Mouse (Mus musculus): ENCODE results near the gene Tsg101. TPM values are rescaled to one million over a fixed set of nuclear protein-coding genes. Genes with fewer than 3 reads are reported as not detected.
A peak's percentile ranks its signal among the peaks of the same experiment; 100 is the strongest.
"Not testable (repeated sequence)": the region's sequence is repeated elsewhere in the genome, so short reads cannot be mapped to it uniquely, and the experiment has no call there.

Tsg101 gene
- polyA plus RNA-seq, 1 experiment from 2014 or later: 545 TPM

DNA sequence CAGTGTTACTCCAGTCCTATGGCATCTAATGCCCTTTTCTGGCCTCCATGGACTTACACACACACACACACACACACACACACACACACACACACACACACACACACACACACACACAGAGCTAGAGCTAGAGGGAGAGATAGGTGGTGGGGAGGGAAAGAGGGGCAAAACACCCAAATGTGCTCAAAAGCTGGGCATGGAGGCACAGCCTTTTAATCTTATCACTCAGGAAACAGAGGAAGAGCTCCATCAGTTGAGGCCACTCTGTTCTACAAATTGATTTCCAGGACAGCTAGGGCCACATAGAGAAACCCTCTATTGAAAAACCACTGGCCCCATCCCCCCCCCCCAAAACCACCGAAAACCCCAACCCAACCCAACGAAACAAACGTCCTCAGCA, 36.5 kb downstream of the Tsg101 start:
- H3K4me2 ChIP-seq (ENCODE audit: low read length): no peak overlapping the region
- H3K27ac ChIP-seq (ENCODE audit: low read depth, low read length): no peak overlapping the region
- DNase-seq (ENCODE audit: low spot score) (no peak), ATAC-seq (no peak)
- H3K9me3 ChIP-seq (replicated peaks; ENCODE audit: control insufficient read depth, low read length): no peaks in the 10 kb centered on the region
- peaks cover 41% of the 10 kb centered on the region for H3K36me3 ChIP-seq (ENCODE audit: control insufficient read depth, insufficient read depth, low read length)
- no peak overlapping the region for H3K9ac ChIP-seq (ENCODE audit: low read length)
- no peaks in the 10 kb centered on the region for H3K27me3 ChIP-seq (replicated peaks; ENCODE audit: control insufficient read depth, insufficient read depth, low read length)
- WGBS: 87% methylated on average over 3 of the region's 3 CpGs
- H3K4me3 ChIP-seq (ENCODE audit: low read depth, low read length): no peak overlapping the region
- no peaks in the 10 kb centered on the region for H3K4me1 ChIP-seq (ENCODE audit: control insufficient read depth, insufficient read depth, low read length)

DNA sequence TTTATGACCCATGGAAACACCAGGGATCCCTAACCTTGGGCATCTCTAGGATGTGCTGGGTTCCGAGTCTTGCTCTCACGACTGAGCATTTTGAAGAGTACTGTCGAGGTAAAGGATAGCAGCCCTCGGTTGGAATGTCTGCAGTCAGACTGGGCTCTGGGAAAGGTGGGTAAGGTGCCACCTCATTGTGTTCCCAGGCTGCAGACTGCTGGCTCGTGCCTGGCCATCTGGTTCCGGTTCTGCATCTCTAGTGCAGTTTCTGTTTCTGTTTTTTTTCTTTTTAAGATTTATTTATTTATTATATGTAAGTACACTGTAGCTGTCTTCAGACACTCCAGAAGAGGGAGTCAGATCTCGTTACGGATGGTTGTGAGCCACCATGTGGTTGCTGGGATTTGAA, 37.8 kb downstream of the Tsg101 start:
- not testable (repeated sequence) for ATAC-seq; H3K27me3 ChIP-seq (replicated peaks; ENCODE audit: control insufficient read depth, insufficient read depth, low read length); H3K9ac ChIP-seq (ENCODE audit: low read length); H3K4me2 ChIP-seq (ENCODE audit: low read length); H3K4me1 ChIP-seq (ENCODE audit: control insufficient read depth, insufficient read depth, low read length); H3K9me3 ChIP-seq (replicated peaks; ENCODE audit: control insufficient read depth, low read length); H3K27ac ChIP-seq (ENCODE audit: low read depth, low read length); H3K4me3 ChIP-seq (ENCODE audit: low read depth, low read length); DNase-seq (ENCODE audit: low spot score)
- WGBS: 92% methylated on average over 6 of the region's 8 CpGs
- H3K36me3 ChIP-seq (ENCODE audit: control insufficient read depth, insufficient read depth, low read length): peaks cover 27% of the 10 kb centered on the region

DNA sequence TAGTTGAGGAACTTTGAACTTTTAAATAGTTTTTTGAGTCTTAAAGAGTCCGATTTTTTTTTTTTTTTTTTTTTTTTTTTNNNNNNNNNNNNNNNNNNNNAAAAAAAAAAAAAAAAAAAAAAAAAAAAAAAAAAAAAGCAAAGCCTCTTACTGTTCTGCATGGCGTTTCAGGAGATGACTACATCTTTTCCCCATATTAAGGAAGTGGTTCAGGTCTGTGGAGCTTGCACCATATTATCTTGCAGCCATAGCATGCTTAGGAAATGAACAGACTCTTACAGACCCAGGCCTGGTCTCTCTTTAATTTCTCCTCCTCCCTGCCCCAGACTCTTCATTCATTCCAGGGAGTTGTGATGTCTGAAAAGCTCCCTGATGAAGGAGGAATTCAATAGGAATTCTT, 38.8 kb downstream of the Tsg101 start:
- Histone ChIP-seq H3K4me3 (ENCODE audit: low read depth, low read length) (no peak overlapping the region), H3K4me1 (ENCODE audit: control insufficient read depth, insufficient read depth, low read length) (no peaks in the 10 kb centered on the region), H3K4me2 (ENCODE audit: low read length) (no peak overlapping the region), H3K27ac (ENCODE audit: low read depth, low read length) (no peak overlapping the region), H3K36me3 (ENCODE audit: control insufficient read depth, insufficient read depth, low read length) (peaks cover 17% of the 10 kb centered on the region; the same call in 1 of the 2 replicates), H3K9ac (ENCODE audit: low read length) (no peak overlapping the region), H3K27me3 (replicated peaks; ENCODE audit: control insufficient read depth, insufficient read depth, low read length) (no peaks in the 10 kb centered on the region), H3K9me3 (replicated peaks; ENCODE audit: control insufficient read depth, low read length) (no peaks in the 10 kb centered on the region)
- WGBS: 87% methylated on average over 2 of the region's 2 CpGs
- no peak for ATAC-seq
- no peak for DNase-seq (ENCODE audit: low spot score)

DNA sequence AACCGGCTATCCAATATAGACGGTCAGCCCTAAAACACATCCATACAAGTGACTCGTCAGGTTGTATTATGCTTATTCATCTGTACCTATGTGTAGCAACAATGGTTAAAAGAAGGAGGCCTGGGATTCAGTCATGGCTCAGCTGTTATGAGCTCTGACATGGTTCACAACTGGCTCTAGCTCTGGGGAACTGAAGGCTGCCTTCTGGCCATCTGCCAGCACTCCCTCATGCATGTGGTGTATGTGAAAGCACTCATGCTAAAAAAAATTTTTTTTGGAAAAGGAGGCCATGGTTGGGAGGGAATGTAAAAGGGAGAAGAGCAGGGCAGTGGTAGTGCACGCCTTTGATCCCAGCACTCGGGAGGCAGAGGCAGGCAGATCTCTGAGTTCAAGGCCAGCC, 39.9 kb downstream of the Tsg101 start:
- ATAC-seq (no peak), DNase-seq (ENCODE audit: low spot score) (peak; percentile 35)
- no peak overlapping the region for H3K9ac ChIP-seq (ENCODE audit: low read length)
- no peaks in the 10 kb centered on the region for H3K9me3 ChIP-seq (replicated peaks; ENCODE audit: control insufficient read depth, low read length)
- no peak overlapping the region for H3K4me2 ChIP-seq (ENCODE audit: low read length)
- H3K27ac ChIP-seq (ENCODE audit: low read depth, low read length): no peak overlapping the region
- WGBS: 94% methylated on average over 5 of the region's 5 CpGs
- no peaks in the 10 kb centered on the region for H3K4me1 ChIP-seq (ENCODE audit: control insufficient read depth, insufficient read depth, low read length)
- H3K27me3 ChIP-seq (replicated peaks; ENCODE audit: control insufficient read depth, insufficient read depth, low read length): no peaks in the 10 kb centered on the region
- peaks cover 7% of the 10 kb centered on the region; the same call in 1 of the 2 replicates for H3K36me3 ChIP-seq (ENCODE audit: control insufficient read depth, insufficient read depth, low read length)
- no peak overlapping the region for H3K4me3 ChIP-seq (ENCODE audit: low read depth, low read length)

DNA sequence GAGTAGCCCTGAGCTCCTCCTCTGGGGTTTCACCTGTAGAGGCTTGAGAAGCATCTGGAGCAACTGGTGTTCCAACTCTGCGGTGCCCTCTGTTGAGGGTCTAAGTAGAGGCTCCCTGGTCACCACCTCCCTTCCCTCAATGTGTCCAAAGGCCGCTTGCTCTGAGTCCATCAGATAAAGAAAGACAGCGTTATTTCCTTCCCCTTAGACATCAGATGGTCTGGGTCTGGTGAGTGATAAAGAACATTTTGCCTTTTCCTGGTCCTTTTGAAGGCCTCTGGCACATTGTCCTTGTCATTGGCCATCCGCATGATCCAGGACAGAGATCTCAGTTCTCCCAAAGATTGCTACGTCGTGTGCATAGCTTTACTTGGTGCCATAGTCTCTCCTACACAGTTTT, 42.5 kb downstream of the Tsg101 start:
- no peaks in the 10 kb centered on the region for H3K36me3 ChIP-seq (ENCODE audit: control insufficient read depth, insufficient read depth, low read length)
- H3K27me3 ChIP-seq (replicated peaks; ENCODE audit: control insufficient read depth, insufficient read depth, low read length): no peaks in the 10 kb centered on the region
- no peak overlapping the region for H3K9ac ChIP-seq (ENCODE audit: low read length)
- no peaks in the 10 kb centered on the region for H3K4me1 ChIP-seq (ENCODE audit: control insufficient read depth, insufficient read depth, low read length)
- DNase-seq (ENCODE audit: low spot score) (no peak), ATAC-seq (no peak)
- no peaks in the 10 kb centered on the region for H3K9me3 ChIP-seq (replicated peaks; ENCODE audit: control insufficient read depth, low read length)
- no peak overlapping the region for H3K27ac ChIP-seq (ENCODE audit: low read depth, low read length)
- H3K4me3 ChIP-seq (ENCODE audit: low read depth, low read length): no peak overlapping the region
- H3K4me2 ChIP-seq (ENCODE audit: low read length): no peak overlapping the region
- 86% methylated on average over 6 of the region's 6 CpGs for WGBS

DNA sequence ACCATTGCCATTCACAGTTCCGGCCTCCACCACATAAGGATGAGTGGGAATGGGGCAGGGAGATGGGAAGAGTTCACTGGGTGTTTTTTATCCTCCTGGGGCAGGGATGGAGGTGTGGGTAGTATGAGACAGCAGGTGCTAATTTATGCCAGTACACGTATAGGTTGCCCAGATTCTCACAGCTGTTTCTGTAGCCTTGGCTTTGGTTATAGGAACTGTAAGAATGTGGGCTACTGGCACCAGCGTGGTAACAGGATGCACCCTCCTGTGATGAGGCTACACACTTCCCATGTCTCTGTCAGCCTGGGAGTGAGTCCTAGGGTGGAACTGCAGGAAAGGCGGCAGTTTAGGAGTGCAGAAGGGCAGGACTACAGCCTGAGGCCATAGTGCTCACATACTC, 42.9 kb downstream of the Tsg101 start:
- no peak for DNase-seq (ENCODE audit: low spot score)
- Histone ChIP-seq H3K36me3 (ENCODE audit: control insufficient read depth, insufficient read depth, low read length) (no peaks in the 10 kb centered on the region), H3K9me3 (replicated peaks; ENCODE audit: control insufficient read depth, low read length) (no peaks in the 10 kb centered on the region), H3K4me2 (ENCODE audit: low read length) (no peak overlapping the region), H3K9ac (ENCODE audit: low read length) (no peak overlapping the region), H3K4me1 (ENCODE audit: control insufficient read depth, insufficient read depth, low read length) (no peaks in the 10 kb centered on the region), H3K27ac (ENCODE audit: low read depth, low read length) (no peak overlapping the region), H3K27me3 (replicated peaks; ENCODE audit: control insufficient read depth, insufficient read depth, low read length) (no peaks in the 10 kb centered on the region), H3K4me3 (ENCODE audit: low read depth, low read length) (no peak overlapping the region)
- WGBS: 72% methylated on average over 4 of the region's 4 CpGs
- no peak for ATAC-seq

DNA sequence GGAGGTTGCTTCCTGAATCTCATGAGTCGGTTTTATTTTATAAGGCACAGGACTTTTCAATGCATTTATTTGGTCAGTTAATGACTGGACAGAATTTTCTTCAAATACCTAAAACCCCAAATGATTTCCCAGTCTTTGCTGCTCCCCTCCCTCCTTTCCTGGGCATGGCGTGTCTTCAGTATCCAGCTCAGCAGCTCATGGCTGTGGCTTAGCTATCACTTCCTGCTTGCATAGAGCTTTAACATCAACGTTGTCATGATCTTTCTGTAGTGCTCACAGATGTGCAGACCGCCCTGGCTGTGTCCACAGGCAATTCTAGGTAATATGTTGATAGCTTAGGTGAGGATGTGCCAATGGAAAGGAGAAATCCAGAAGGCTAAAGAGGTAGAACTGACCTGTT, 47.8 kb downstream of the Tsg101 start:
- Histone ChIP-seq H3K9ac (ENCODE audit: low read length) (no peak overlapping the region), H3K4me2 (ENCODE audit: low read length) (no peak overlapping the region), H3K9me3 (replicated peaks; ENCODE audit: control insufficient read depth, low read length) (no peaks in the 10 kb centered on the region), H3K4me3 (ENCODE audit: low read depth, low read length) (no peak overlapping the region), H3K36me3 (ENCODE audit: control insufficient read depth, insufficient read depth, low read length) (no peaks in the 10 kb centered on the region), H3K27ac (ENCODE audit: low read depth, low read length) (no peak overlapping the region), H3K27me3 (replicated peaks; ENCODE audit: control insufficient read depth, insufficient read depth, low read length) (no peaks in the 10 kb centered on the region), H3K4me1 (ENCODE audit: control insufficient read depth, insufficient read depth, low read length) (no peaks in the 10 kb centered on the region)
- DNase-seq (ENCODE audit: low spot score) (no peak), ATAC-seq (no peak)
- WGBS: 83% methylated on average over 4 of the region's 4 CpGs

DNA sequence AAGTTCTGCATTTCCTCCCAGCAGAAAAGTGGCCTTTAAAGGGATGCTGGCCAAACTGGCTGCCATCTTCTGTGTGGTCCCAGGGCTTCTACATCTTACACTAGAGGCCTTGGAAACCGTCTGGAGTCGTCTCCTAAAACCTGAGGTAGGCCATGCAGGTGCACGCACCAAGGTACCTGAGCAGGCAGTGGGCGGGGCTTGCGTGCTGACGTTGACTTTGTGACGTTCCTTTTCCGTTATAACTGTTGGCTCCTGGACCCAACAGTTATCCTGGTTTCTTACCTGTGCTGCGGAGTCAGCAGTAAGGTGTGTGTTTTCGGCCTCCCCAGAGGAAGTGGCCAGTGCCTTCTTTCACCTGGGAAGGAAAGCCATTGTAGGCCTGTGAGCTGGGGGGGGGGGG, 58.8 kb downstream of the Tsg101 start, which contains the start of gene Ldhc:
Gene Ldhc (plus strand): TSS at position 208 of the 400 bp plus-strand sequence.
- no peaks in the 10 kb centered on the region for H3K9me3 ChIP-seq (replicated peaks; ENCODE audit: control insufficient read depth, low read length)
- ATAC-seq (no peak), DNase-seq (ENCODE audit: low spot score) (no peak)
- H3K27ac ChIP-seq (ENCODE audit: low read depth, low read length): no peak within 1 kb of the TSS
- H3K4me2 ChIP-seq (ENCODE audit: low read length): no peak within 1 kb of the TSS
- H3K36me3 ChIP-seq (ENCODE audit: control insufficient read depth, insufficient read depth, low read length): peaks cover 4% of the 10 kb centered on the region; the same call in 1 of the 2 replicates
- H3K4me3 ChIP-seq (ENCODE audit: low read depth, low read length): no peak within 1 kb of the TSS
- H3K4me1 ChIP-seq (ENCODE audit: control insufficient read depth, insufficient read depth, low read length): no peaks in the 10 kb centered on the region
- H3K27me3 ChIP-seq (replicated peaks; ENCODE audit: control insufficient read depth, insufficient read depth, low read length): no peaks in the 10 kb centered on the region
- no peak within 1 kb of the TSS for H3K9ac ChIP-seq (ENCODE audit: low read length)
- 46% methylated on average over 10 of the region's 10 CpGs for WGBS

DNA sequence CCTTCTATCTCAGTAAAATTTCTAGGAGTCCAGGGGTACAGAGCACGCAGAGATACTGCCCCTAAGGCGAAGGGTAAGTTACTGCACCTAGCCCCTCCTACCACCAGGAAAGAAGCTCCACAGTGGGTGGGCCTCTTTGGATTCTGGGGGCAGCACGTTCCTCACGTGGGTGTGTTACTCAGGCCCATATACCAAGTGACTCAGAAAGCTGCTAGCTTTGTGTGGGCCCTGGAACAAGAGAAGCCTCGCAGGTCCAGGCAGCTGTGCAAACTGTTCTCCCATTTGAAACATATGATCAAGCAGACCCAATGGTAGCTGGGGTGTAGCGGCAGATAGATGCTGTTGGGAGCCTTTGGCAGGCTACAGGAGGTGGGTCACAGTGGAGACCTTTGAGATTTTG, 60.7 kb downstream of the Tsg101 start:
- Histone ChIP-seq H3K9ac (ENCODE audit: low read length) (no peak overlapping the region), H3K36me3 (ENCODE audit: control insufficient read depth, insufficient read depth, low read length) (peaks cover 18% of the 10 kb centered on the region), H3K4me1 (ENCODE audit: control insufficient read depth, insufficient read depth, low read length) (no peaks in the 10 kb centered on the region), H3K4me2 (ENCODE audit: low read length) (no peak overlapping the region), H3K9me3 (replicated peaks; ENCODE audit: control insufficient read depth, low read length) (no peaks in the 10 kb centered on the region), H3K27me3 (replicated peaks; ENCODE audit: control insufficient read depth, insufficient read depth, low read length) (no peaks in the 10 kb centered on the region), H3K27ac (ENCODE audit: low read depth, low read length) (no peak overlapping the region), H3K4me3 (ENCODE audit: low read depth, low read length) (no peak overlapping the region)
- ATAC-seq (no peak), DNase-seq (ENCODE audit: low spot score) (no peak)
- 68% methylated on average over 6 of the region's 6 CpGs for WGBS
